Mouse (Mus musculus): ENCODE results near the gene 4931406P16Rik.
A peak's percentile ranks its signal among the peaks of the same experiment; 100 is the strongest.

The 4931406P16Rik gene

GRCm38 (mm10) chr7:34309186-34309764, 4.1 kb downstream of the 4931406P16Rik start:
- DNase-seq = no peak

DNA sequence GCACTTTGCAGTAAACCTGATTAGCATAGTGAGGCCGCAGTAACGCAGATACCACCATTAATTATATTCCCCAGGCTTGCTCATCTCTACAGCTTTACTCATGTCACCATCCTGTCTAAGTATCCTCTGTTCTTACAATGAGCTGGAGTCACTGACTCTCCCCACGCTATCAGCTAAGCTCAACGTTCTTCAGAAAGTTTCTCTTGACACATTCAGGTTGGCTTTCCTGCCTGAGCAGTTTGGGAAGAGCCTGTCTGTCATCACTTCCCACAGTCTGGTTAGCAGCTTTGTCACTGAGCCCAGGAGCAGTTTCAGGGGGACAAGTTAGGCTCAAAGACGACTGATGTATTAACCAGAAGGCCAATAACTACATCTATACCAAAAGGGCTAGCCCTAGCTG, 4.8 kb downstream of the 4931406P16Rik start:
- DNase-seq = no peak

GRCm38 (mm10) chr7:34305454-34305853, 7.9 kb downstream of the 4931406P16Rik start:
- DNase-seq = peak; percentile 74

DNA sequence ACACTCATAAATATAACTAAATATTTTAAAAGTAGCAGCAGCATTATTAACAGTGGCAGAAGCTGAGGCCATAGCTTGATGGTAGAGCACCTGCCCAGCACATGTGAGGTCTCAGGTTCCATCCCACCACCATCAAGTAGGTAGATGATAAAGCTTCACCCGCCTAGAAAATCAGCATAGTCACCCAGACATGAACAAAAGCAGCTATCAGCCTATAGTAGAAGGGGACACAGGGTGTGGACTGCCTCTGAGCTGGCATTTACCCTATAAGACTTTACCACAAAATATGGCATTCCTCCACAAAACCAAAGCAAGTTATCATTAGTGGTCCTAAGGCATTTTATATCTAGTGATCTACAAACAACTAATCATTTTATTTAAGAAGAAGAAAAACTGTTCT, 10.7 kb downstream of the 4931406P16Rik start:
- no peak for DNase-seq

- DNase-seq = peak; percentile 63
Measured at GRCm38 (mm10) chr7:34301952-34302351, 11.4 kb downstream of the 4931406P16Rik start.

- DNase-seq = no peak
Measured at GRCm38 (mm10) chr7:34298818-34299217, 14.5 kb downstream of the 4931406P16Rik start.

GRCm38 (mm10) chr7:34296124-34296523, 17.2 kb downstream of the 4931406P16Rik start:
- no peak for DNase-seq

- no peak for DNase-seq
Measured at GRCm38 (mm10) chr7:34292633-34293032, 20.7 kb downstream of the 4931406P16Rik start.

DNA sequence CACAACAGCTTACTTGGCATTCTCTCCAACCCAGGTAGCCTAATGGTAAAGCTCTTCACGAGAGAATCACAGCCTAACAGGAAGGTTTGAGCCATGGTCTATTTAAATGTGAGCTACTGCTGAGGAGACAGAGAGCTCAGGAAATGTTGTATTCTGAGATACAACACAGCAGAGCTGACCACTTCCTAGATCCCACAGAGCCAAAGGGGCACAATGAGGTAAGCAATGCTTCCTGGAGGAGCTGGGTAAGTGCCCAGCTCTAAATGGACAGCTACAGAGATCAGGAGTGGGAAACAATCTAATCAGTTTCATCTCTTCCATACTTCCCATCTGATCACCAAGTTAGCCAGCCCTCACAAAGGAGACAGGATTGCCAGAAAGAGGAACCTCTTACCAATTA, 22.1 kb downstream of the 4931406P16Rik start:
- DNase-seq = peak; percentile 40

GRCm38 (mm10) chr7:34290450-34291151, 22.8 kb downstream of the 4931406P16Rik start:
- no peak for DNase-seq

DNA sequence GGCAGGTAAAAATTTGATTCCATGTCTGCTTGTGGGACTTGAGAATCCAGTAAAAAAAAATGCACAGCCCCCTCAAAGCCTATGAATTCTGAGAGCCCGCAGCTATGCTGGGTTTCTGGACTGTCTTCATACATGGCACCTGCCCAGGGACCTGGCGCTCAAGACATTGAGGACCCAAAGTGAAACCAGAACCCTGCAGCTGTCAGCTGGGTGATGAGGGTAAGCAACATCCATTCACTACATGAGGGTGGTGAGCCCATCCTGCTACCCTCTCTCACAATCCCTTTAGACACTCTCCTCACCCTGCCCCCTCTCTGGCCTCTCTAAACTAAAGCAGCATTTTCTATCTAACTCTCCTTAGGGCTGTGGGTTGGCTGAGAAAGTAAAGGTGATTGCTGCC, 35.7 kb downstream of the 4931406P16Rik start:
- no peak for DNase-seq

DNA sequence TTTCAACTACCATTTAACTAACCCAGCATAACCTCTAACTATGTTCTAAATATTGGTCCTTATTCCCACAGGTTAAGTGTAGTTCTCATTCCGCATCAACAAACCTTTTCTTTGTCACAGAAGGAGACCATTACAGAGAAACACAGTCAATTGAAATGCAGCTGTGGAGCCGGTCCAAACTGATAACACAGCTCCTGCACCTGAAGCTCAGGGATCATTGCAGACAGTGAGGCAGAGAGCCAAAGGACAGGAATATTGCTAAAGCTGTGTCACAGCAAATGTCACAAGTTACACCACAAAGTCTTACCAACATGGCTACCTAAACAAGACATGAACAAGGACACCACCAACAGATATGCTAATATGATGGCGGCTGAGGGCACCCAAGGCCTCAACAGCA, 37.3 kb downstream of the 4931406P16Rik start:
- DNase-seq = no peak

GRCm38 (mm10) chr7:34272465-34272864, 40.9 kb downstream of the 4931406P16Rik start:
- DNase-seq = no peak

DNA sequence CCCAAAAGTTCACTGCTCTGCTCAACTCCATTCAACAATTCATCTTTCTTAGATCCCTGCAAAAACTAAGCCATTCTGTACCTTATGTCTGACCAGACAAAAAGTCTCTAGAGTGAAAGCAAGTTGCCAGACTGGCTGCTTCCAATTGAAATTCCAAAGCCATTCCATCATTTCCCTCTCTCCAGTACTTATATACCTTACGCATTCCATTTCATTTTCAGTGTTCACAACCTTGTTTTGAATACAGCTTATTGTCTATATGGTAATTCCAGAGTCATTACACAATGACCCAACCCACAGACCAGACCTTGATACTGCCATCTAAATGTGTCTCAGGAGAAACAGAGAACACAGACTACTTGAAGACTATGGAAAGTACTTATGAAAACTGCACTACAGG, 44.9 kb downstream of the 4931406P16Rik start:
- no peak for DNase-seq

- no peak for DNase-seq
Measured at GRCm38 (mm10) chr7:34266421-34266820, 46.9 kb downstream of the 4931406P16Rik start.

DNA sequence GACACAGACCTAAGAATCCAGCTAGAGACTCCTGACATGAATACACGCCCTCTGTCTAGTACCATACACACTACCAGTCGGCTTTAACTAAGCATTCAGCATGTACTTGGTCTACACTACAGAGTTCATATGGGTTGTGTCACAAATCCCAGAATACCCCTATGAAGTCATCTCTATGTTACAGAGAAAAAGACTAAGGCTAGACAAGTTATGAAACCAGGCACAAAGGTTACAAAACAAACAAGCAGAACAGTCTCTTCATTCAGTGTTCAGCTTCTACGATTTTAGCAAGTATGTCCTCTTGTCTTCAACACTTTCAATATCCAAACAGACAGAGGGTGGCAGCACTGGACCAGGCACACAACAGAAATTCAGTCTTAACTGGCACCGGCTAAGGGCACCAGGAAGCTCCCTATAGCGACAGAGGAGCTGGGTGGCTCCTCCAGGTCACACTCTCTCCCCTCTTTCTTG, 47.4 kb downstream of the 4931406P16Rik start:
- DNase-seq = peak; percentile 86

- no peak for DNase-seq
Measured at GRCm38 (mm10) chr7:34263437-34263836, 49.9 kb downstream of the 4931406P16Rik start.

DNA sequence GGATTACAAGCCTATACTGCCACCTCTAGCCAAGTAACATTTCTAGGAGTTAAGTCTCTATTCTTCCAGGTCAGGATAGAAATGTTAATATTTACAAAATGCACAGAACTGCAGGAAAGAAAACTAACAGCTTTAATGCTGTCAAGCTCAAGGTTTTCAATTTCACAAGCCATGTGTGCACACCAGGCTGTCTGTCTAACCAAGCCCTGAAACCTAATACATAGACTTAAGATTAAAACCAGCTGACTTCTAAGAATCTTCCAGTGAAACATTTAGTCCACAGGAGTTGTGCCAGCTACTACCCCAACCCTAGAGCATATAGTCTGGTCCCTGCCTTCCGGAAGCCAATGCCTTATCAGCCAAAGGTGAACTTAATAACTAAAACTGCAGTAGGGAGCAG, 54.9 kb downstream of the 4931406P16Rik start:
- no peak for DNase-seq

DNA sequence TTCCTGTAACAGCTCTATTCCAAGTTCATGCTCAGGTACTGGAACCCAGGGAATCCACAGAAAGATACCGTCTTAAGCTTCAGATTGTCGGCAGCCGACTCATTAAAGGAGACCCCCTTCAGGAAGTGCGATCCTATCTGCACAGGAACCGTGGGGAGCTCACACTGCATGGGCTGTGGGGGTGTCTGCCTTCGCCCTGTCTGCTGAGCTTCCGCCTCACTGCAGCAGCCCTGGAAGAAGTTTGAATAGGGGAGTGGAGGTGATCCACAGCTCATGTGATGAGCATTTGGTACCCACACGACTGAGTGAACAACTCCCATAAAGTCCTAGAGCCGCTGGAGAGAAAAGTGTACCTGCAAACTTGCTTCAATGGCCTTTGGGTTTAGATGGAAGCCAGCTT, 56.1 kb downstream of the 4931406P16Rik start:
- no peak for DNase-seq

DNA sequence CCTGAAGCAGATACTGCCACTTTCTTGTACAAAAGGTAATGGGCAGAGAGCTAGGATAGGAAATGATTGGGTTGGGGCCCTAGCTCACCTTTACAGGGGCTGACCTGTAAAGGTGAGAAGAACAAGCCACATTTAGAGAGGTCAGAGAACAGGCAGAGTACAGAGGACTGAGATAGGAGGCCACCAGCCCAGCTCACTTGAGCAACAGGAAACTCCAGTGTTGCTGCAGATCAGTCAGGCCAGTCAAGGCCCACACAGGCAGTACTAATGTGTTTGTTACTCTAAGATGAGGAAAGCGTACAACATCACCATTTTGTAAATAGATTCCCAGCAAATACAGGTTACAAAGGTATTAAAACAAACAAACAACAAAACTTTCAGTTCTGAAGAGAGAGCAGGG, 57.4 kb downstream of the 4931406P16Rik start:
- DNase-seq = no peak

DNA sequence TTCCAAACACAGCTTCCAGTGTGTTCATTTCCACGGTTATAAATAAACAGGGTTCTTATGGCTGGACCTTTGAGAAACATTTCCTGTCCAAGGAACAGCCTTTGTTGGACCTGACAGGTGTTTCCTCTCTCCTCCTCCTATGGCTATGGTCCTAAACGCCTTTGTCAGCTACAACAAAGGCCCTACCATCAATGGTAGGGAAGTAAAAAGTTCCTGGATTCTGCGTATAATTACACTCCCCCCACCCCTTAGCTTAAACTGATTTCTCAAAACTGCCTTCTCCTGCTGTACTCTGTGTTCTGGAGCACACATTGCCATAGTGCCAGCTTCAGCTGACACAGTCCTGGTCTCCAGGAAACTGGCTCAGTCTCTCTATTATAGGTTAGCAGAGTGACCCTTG, 58.2 kb downstream of the 4931406P16Rik start:
- DNase-seq = peak; percentile 41

DNA sequence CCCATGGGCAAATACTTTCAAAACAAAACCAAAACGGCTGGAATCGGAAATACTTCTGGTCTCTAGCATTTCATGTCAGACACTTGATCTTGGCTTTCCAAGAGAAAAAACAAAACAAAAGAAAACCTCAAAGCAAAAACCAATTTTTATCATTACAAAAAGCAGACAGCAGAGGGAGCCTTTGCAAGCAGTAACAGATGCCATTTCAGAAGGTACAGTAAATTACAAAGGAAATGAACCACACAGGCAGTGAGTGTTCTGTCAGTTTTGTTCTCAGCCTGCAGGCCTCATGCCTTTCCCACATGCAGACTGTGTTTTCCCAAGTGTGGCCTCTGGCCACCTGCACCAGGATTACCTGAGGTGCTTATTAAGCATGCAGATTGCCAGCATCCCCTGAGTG, 61.3 kb downstream of the 4931406P16Rik start:
- DNase-seq = peak; percentile 38

- DNase-seq = no peak
Measured at GRCm38 (mm10) chr7:34250738-34251137, 62.6 kb downstream of the 4931406P16Rik start, which contains the start of gene Gm6096. Gene Gm6096 (plus strand): TSS chr7:34251038.

DNA sequence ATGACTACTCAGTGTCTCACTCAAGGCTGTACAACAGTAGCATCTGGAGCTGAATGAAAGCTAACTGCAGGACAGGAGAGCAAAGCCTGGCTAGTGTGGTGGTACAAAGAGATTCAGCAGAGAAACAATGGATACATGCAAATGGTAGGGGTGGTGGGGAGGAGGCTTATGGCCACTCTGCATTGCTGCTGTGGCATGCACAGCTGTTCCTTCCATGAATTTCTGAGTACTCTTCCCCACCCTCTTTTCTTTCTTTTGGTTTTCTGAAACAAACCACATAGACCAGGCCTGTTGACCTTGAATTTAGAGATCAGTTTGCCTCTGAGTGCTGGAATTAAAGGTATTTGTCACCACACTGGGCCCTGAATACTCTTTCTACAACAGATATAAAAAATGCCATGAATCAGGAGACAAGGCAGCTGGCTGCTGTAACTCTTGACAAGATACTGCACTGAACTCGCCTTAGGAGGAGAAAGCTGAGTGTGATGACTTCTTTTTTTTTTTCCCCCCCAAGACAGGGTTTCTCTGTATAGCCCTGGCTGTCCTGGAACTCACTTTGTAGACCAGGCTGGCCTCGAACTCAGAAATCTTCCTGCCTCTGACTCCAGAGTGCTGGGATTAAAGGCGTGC, 66.4 kb downstream of the 4931406P16Rik start:
- no peak for DNase-seq

Measured in kidney, postnatal 14 days (tissue).